Mouse (Mus musculus) erythroblast, embryonic 14.5 days (primary cell): Measurements from ENCODE around the gene Rabl3.

Experiments
- GATA1 ChIP-seq: IDR thresholded peaks from 2 replicates; pipeline ENCODE4 v1.6.1; 2012; ENCODE audit warnings: low read length, inconsistent platforms, mixed read lengths
- TAL1 ChIP-seq: IDR thresholded peaks from 3 replicates; pipeline ENCODE4 v1.6.1; 2012; ENCODE audit warnings: low read length, inconsistent platforms, mixed read lengths

- TF ChIP-seq TAL1 (no peak), GATA1 (no peak)
Measured at GRCm38 (mm10) chr16:37580651-37581050, 41.0 kb downstream of the Rabl3 start.
